ENCODE assay signal across 15 mouse cellular contexts in the genomic region with DNA sequence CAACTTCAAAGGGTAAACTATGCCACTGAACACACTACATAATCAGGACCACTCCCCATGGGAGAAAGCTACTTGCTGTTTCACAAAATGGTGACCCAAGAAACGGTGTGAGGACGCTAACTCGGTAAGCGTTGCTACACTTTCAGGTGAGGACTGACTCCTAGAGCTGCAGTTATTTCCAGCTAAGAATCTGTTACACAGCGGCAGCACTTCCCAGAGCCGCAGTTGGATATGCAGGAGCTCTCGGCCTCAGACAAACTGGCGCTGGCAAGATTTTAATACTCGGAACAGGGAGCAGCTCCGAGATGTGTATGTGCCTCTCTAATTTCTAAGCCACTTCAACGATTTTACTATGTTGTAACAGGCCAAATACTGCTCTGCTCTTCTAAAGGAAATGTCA.
"Had no signal": no experiment of that assay in that cellular context is flagged by ENCODE, and none has a peak within 500 bp of the region (broad histone marks: within the 10 kb centered on the region; RNA-seq: fewer than 3 reads in every experiment).

No protein-coding gene starts in this region.

- H3K9ac ChIP-seq: neural tube, embryonic 15.5 days; stomach, embryonic 15.5 days had no signal

- H3K9me3 ChIP-seq: neural tube, embryonic 15.5 days; stomach, embryonic 15.5 days had no signal

- H3K27me3 ChIP-seq: neural tube, embryonic 15.5 days; stomach, embryonic 15.5 days had no signal

- H3K27ac ChIP-seq: neural tube, embryonic 15.5 days; stomach, embryonic 15.5 days; stomach, postnatal 0 days had no signal

- H3K4me3 ChIP-seq: neural tube, embryonic 15.5 days; stomach, embryonic 15.5 days had no signal

- H3K4me2 ChIP-seq: neural tube, embryonic 15.5 days; stomach, embryonic 15.5 days had no signal

- DNase-seq: retina, postnatal 1 day; right cerebral cortex, adult 18-20 months; right cerebral cortex, postnatal 14 days; right cerebral cortex, postnatal 25 days; right cerebral cortex, postnatal 4 days; spleen, adult 18-20 months; thymus, adult 18-20 months; thymus, adult 2 months; thymus, postnatal 14 days; thymus, postnatal 25 days; thymus, postnatal 36 days; thymus, postnatal 4 days had no signal
